ENCODE assay signal across 1 mouse cellular context in genomic region chr11:100282549-100282948, GRCm38 (mm10).
A peak's percentile ranks its signal among the peaks of the same experiment; 100 is the strongest.
TF ChIP-seq lines count a peak whose summit lies in the region.

No protein-coding gene starts in this region.

TF ChIP-seq in CH12.LX, 34 proteins besides CTCF, POLR2A, EP300 and RAD21 (continued from another document):
- TF ChIP-seq USF2 (conservative IDR thresholded peaks at IDR 0.05; ENCODE audit: low read depth, low read length) = no peak
- TF ChIP-seq NELFE (IDR thresholded peaks at IDR 0.05; ENCODE audit: low read depth, low read length) = peak; percentile 57; the same call in 1 of the 2 replicates
- 0 out of 2 replicates have a peak, but pooled peaks have one; percentile 36 for TF ChIP-seq UBTF (IDR thresholded peaks at IDR 0.05; ENCODE audit: low read depth, low read length)
- TF ChIP-seq POLR2AphosphoS2 (IDR thresholded peaks at IDR 0.05; ENCODE audit: low read depth, low read length) = no peak
- peak; percentile 93 for TF ChIP-seq SMC3 (IDR thresholded peaks at IDR 0.05; ENCODE audit: low read depth, low read length)
- TF ChIP-seq CHD1 (IDR thresholded peaks at IDR 0.05; ENCODE audit: low read depth, low read length) = no peak
- TF ChIP-seq BHLHE40 (IDR thresholded peaks at IDR 0.05; ENCODE audit: low read depth, low read length) = no peak
- TF ChIP-seq NRF1 (IDR thresholded peaks at IDR 0.05; ENCODE audit: low read depth, low read length) = no peak
- TF ChIP-seq TBP (conservative IDR thresholded peaks at IDR 0.05; ENCODE audit: low read depth, low read length) = no peak
- no peak for TF ChIP-seq ZNF384 (IDR thresholded peaks at IDR 0.05; ENCODE audit: low read depth, low read length)
